Mouse (Mus musculus) erythroblast, embryonic 14.5 days (primary cell): ENCODE results near the gene Cntnap1.

Source experiments
- GATA1 ChIP-seq: IDR thresholded peaks from 2 replicates; pipeline ENCODE4 v1.6.1; 2012; ENCODE audit warnings: low read length, inconsistent platforms, mixed read lengths
- TAL1 ChIP-seq: IDR thresholded peaks from 3 replicates; pipeline ENCODE4 v1.6.1; 2012; ENCODE audit warnings: low read length, inconsistent platforms, mixed read lengths

GRCm38 (mm10) chr11:101235429-101235828 is 65.1 kb downstream of the Cntnap1 start:
- TF ChIP-seq GATA1, result no peak
- TF ChIP-seq TAL1, result no peak
